Mouse (Mus musculus) CH12.LX (cell line): ENCODE measurements around the gene Cox6a1.
A peak's percentile ranks its signal among the peaks of the same experiment; 100 is the strongest.

Experiments used
- CTCF ChIP-seq, 2 experiments: IDR thresholded peaks in 1 of 2; conservative IDR thresholded peaks in 1 of 2; 2 replicates each; pipeline ENCODE4 v1.5.1; 2011 to 2012; ENCODE audit warnings: low read depth in 2 of 2, low read length in 2 of 2, improper control_type of control experiment in 1 of 2, inconsistent platforms in 1 of 2, mild to moderate bottlenecking in 1 of 2, moderate library complexity in 1 of 2
- ELF1 ChIP-seq: IDR thresholded peaks from 2 replicates; pipeline ENCODE4 v1.6.1; 2014; ENCODE audit warnings: low read depth, mild to moderate bottlenecking, inconsistent platforms, low read length, improper control_type of control experiment
- GABPA ChIP-seq: IDR thresholded peaks from 2 replicates; pipeline ENCODE4 v1.6.1; 2012; ENCODE audit warnings: low read depth, low read length, improper control_type of control experiment, inconsistent platforms; ENCODE audit not compliant: insufficient replicate concordance
- MAX ChIP-seq: IDR thresholded peaks from 2 replicates; pipeline ENCODE4 v1.6.1; 2011; ENCODE audit warnings: low read length, improper control_type of control experiment
- MXI1 ChIP-seq: IDR thresholded peaks from 2 replicates; pipeline ENCODE4 v1.6.1; 2011; ENCODE audit warnings: mild to moderate bottlenecking, low read depth, low read length, improper control_type of control experiment
- UBTF ChIP-seq: IDR thresholded peaks from 2 replicates; pipeline ENCODE4 v1.6.1; 2012; ENCODE audit warnings: low read depth, mild to moderate bottlenecking, inconsistent platforms, low read length, improper control_type of control experiment, moderate library complexity
- USF1 ChIP-seq: IDR thresholded peaks from 2 replicates; pipeline ENCODE4 v1.6.1; 2014; ENCODE audit warnings: low read depth, mild to moderate bottlenecking, inconsistent platforms, low read length, improper control_type of control experiment
- ZMIZ1 ChIP-seq: IDR thresholded peaks from 2 replicates; pipeline ENCODE4 v1.6.1; 2012; ENCODE audit warnings: low read depth, mild to moderate bottlenecking, inconsistent platforms, low read length, improper control_type of control experiment

- TF ChIP-seq USF1 (no peak), CTCF (conservative IDR thresholded peaks at IDR 0.05 in 1 of 2, IDR thresholded peaks at IDR 0.05 in 1 of 2; ENCODE audit: low read depth in 2 of 2, low read length in 2 of 2) (peak; percentile 79 to 95), UBTF (no peak), ZMIZ1 (no peak), ELF1 (no peak; the same call in none of the 2 replicates), MXI1 (peak; percentile 80; the same call in 1 of the 2 replicates), MAX (peak; percentile 63), GABPA (no peak)
Observed at GRCm38 (mm10) chr5:115358872-115359271, 10.1 kb upstream of the Cox6a1 start.
